Mouse (Mus musculus) liver, postnatal 0 days (tissue): Measurements from ENCODE around the gene Wfdc2.

Experiments used
- CTCF ChIP-seq: sonication (generic); IDR thresholded peaks from 2 replicates; pipeline ENCODE4 v1.5.1; 2016; ENCODE audit warnings: antibody characterized with exemption, low read depth
- EP300 ChIP-seq: IDR thresholded peaks from 2 replicates; pipeline ENCODE4 v1.6.1; 2016; ENCODE audit warnings: antibody characterized with exemption, low read depth, mild to moderate bottlenecking

- peak; percentile 88 for TF ChIP-seq CTCF
- no peak for TF ChIP-seq EP300
These were observed 41.4 kb upstream of the Wfdc2 start for GRCm38 (mm10) chr2:164520782-164521181.
